Mouse (Mus musculus) heart, embryonic 10.5 days (tissue): Measurements from ENCODE around the gene Corin. TPM values are rescaled to one million over a fixed set of nuclear protein-coding genes. Genes with fewer than 3 reads are reported as not detected.

ENCODE experiments used
- DNase-seq: peaks from one replicate; pipeline ENCODE4 v3.0.0-alpha.2; 2017; ENCODE audit warnings: low spot score
- H3K27ac ChIP-seq: fragments of 300-500 bp; sonication (generic); 2 replicates; pipeline ENCODE4 v1.5.1; 2016; ENCODE audit warnings: mild to moderate bottlenecking
- H3K27me3 ChIP-seq: fragments of 300-500 bp; sonication (generic); 2 replicates; pipeline ENCODE4 v1.6.1; 2016; ENCODE audit warnings: mild to moderate bottlenecking; ENCODE audit not compliant: poor library complexity, insufficient read depth, severe bottlenecking
- H3K36me3 ChIP-seq: fragments of 300-500 bp; sonication (generic); 2 replicates; pipeline ENCODE4 v1.6.1; 2016; ENCODE audit warnings: mild to moderate bottlenecking, moderate library complexity
- H3K4me1 ChIP-seq: fragments of 300-500 bp; sonication (generic); 2 replicates; pipeline ENCODE4 v1.6.1; 2016; ENCODE audit warnings: mild to moderate bottlenecking
- H3K4me3 ChIP-seq: fragments of 300-500 bp; sonication (generic); 2 replicates; pipeline ENCODE4 v1.5.1; 2016; ENCODE audit warnings: mild to moderate bottlenecking, moderate library complexity
- H3K9me3 ChIP-seq: fragments of 300-500 bp; sonication (generic); 2 replicates; pipeline ENCODE4 v1.6.1; 2016; ENCODE audit warnings: mild to moderate bottlenecking, moderate library complexity
- WGBS: fragments of 180-500 bp; shearing (Covaris S2); methylation state at CpG from one replicate; pipeline ENCODE4 v1.1.7; 2016; 5-methylcytosine and 5-hydroxymethylcytosine counted together
- polyA plus RNA-seq: library from polyadenylated mRNA; unstranded; fragments of >200 nt; fragmentation: Nextera tagmentation; extraction: Ambion mirVana; gene quantifications from 2 replicates; pipeline ENCODE4 v1.2.1, GENCODE M21; 2016

Gene Corin
- polyA plus RNA-seq, 1 experiment from 2014 or later = 13.7 TPM

DNA sequence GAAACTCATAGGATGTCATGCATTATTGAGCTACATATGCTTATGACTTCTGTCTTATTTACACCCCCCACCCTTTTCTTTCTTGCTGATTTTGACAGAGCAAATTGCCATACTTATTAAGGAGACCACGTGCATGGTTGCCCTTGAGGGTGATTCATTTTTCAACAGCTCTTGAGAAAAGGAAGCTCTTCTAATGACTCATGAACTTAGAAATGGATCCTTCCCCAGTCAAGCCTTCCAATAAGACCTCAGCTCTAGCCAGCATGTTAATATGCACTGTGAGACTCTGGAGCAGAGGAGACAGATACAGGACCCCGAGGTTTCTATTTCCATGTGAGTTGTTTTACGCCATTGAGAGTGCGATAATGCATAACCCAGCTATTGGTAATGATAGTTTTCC lies 76.7 kb downstream of the Corin start:
- no peak overlapping the region for H3K4me3 ChIP-seq
- no peaks in the 10 kb centered on the region for H3K36me3 ChIP-seq
- DNase-seq = no peak
- WGBS = 90% methylated on average over 4 of the region's 4 CpGs
- no peak overlapping the region for H3K27ac ChIP-seq
- H3K27me3 ChIP-seq = no peaks in the 10 kb centered on the region
- H3K9me3 ChIP-seq = no peaks in the 10 kb centered on the region
- peaks cover 4% of the 10 kb centered on the region for H3K4me1 ChIP-seq

DNA sequence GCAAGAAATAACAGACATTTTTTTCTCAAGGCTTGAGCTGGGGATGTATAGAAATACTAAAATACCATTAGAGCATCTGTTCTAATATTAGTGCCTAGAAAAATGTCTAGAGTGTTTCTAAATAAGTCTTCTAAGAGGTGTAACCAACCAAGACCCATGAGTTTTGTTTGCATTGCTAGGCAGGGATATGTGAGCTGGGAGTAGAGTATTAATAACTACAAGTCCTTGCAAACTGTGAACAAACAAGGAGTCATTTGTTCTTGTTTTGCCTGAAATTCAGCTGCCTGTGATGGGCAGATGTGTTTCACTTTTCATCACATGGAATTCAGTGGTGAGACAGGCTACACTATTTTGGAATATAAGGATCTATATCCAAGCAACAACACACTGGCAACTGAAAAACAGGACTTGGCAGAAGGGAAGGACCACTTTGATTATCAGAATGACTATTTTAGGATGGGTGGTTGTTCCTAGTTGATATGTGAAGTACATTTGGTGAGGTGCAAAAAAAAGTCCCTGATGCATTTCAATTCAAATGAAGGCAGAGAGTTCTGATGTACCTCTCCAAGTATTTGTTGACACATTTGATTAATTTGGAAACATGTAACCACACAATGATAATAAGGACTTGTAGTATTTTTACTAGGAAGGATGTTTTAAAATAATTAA lies 78.8 kb downstream of the Corin start:
- no peak for DNase-seq
- H3K4me1 ChIP-seq = no peaks in the 10 kb centered on the region; the same call in 1 of the 2 replicates
- 0 out of 2 replicates have a peak overlapping the region, but pooled peaks have one; percentile 10 for H3K27ac ChIP-seq
- no peaks in the 10 kb centered on the region for H3K27me3 ChIP-seq
- H3K9me3 ChIP-seq = no peaks in the 10 kb centered on the region
- H3K36me3 ChIP-seq = no peaks in the 10 kb centered on the region
- no peak overlapping the region for H3K4me3 ChIP-seq

DNA sequence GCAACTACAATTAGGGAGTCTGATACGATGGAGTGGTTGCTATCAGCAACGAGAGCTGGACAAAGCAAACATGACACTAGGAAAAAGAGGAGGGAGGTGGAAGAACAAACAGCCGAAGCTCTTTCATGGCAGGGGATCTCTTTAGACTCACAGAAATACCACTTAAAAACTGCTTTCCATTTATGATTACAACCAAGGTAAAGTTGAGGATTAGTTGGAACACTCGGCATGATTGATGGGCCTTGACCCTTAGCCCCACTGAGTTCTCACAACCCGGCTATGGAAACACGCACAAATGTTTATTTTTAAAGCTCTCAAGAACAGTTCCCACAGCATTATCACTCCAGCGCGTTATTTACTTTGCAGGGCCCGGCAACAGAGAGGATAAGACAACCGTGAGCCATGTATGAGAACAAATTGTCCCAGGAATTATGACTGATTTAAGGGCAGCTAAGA lies 92.4 kb downstream of the Corin start:
- no peak for DNase-seq
- H3K9me3 ChIP-seq = no peaks in the 10 kb centered on the region
- peaks cover 2% of the 10 kb centered on the region; the same call in 1 of the 2 replicates for H3K36me3 ChIP-seq
- 11% methylated on average over 10 of the region's 10 CpGs for WGBS
- peaks cover 13% of the 10 kb centered on the region; the same call in 1 of the 2 replicates for H3K4me1 ChIP-seq
- H3K27me3 ChIP-seq = no peaks in the 10 kb centered on the region
- peak overlapping the region; percentile 12; the same call in 1 of the 2 replicates for H3K4me3 ChIP-seq
- H3K27ac ChIP-seq = peak overlapping the region; percentile 71

DNA sequence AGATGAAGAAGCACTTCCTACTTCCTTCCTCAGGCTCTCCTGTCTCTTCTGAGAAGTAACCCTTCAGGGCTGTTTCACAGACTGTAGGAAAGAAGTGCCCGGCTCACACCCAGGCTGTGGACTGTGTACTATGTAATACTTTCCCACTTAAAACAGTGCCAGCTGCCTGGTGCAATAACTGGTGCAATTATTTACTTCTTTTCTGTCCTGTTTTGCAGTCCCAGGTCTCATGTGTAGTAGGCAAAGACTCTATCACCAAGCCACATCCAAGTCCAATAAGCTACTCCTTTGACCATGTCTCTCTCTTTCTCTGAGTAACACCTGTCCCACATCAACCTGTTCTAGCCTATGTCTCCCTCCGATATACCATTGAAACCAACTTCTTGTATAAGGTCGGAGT lies 93.4 kb downstream of the Corin start:
- H3K27ac ChIP-seq = peak overlapping the region; percentile 30; the same call in 1 of the 2 replicates
- 89% methylated on average over 3 of the region's 3 CpGs for whole genome bisulfite sequencing
- no peaks in the 10 kb centered on the region for H3K27me3 ChIP-seq

DNA sequence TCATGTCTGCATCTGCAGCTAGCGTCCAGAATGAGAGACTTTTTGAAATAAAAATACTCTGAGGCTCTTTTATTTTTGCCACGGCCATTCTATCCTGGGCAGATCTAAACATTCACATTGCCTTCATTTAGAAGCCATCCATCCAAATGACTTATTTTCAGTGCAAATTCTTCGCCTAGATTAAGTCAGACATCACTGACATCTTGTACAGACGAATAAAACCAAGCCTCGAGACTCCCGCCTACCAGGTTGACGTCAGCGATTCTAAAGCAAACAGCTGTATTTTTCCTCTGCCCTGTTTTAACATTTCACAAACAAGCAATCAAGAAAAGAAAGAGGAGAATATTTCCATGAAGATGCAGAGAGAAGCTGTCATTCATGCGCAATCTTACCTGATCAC lies 100.9 kb downstream of the Corin start:
- no peaks in the 10 kb centered on the region; the same call in 1 of the 2 replicates for H3K36me3 ChIP-seq
- no peak for DNase-seq
- H3K4me1 ChIP-seq = peaks cover 14% of the 10 kb centered on the region; the same call in 1 of the 2 replicates
- H3K9me3 ChIP-seq = no peaks in the 10 kb centered on the region
- WGBS = 86% methylated on average over 9 of the region's 9 CpGs
- H3K27ac ChIP-seq = no peak overlapping the region
- H3K27me3 ChIP-seq = no peaks in the 10 kb centered on the region
- H3K4me3 ChIP-seq = no peak overlapping the region

More for the DNA sequence above, 93.4 kb downstream of the Corin start:
- Histone ChIP-seq H3K4me1 (peaks cover 13% of the 10 kb centered on the region; the same call in 1 of the 2 replicates), H3K9me3 (no peaks in the 10 kb centered on the region), H3K4me3 (no peak overlapping the region), H3K36me3 (no peaks in the 10 kb centered on the region; the same call in 1 of the 2 replicates)
- no peak for DNase-seq

DNA sequence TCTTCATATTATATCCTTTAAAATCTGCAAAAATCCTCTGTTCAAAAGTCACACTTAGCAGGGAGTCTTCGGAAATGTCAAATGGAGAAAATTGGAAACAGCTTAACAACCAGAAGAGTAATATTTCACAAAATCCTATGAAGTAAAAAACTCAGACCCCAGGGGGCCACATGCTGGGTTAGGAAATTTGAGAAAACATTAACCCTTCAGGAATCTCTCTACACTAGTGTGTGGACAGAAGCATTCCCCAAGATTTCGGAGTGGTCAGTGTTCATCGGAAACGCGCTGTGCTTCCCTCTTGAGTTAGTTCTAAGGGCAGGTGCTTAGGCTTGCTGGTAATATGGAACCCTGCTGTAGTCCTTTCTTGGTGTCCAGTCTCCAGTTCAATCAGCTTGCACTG lies 101.4 kb downstream of the Corin start:
- H3K4me1 ChIP-seq = peaks cover 14% of the 10 kb centered on the region; the same call in 1 of the 2 replicates
- DNase-seq = no peak
- no peaks in the 10 kb centered on the region for H3K27me3 ChIP-seq
- 87% methylated on average over 5 of the region's 5 CpGs for WGBS
- H3K36me3 ChIP-seq = no peaks in the 10 kb centered on the region; the same call in 1 of the 2 replicates
- H3K4me3 ChIP-seq = no peak overlapping the region
- no peaks in the 10 kb centered on the region for H3K9me3 ChIP-seq
- H3K27ac ChIP-seq = no peak overlapping the region

DNA sequence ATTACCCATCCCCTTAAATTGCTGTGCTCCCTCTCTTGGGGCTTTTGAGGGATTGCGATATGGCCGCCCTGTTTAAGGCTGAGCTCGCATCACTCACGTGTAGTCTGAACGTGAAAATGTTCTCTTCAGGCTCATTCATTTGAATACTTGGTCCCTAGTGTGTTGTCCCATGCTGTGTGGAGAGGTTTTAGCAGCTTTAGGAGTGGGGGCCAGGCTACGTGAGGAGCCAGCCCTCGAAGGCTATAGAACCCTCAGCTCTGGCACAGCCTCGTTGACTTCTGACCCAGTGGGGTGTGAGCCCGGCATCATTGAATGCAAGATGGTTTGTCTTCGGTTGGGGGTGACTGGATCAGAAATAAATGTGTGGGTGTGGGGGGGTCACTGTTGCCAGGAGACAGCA lies 102.5 kb downstream of the Corin start:
- Histone ChIP-seq H3K4me1 (peaks cover 18% of the 10 kb centered on the region), H3K27ac (no peak overlapping the region), H3K27me3 (no peaks in the 10 kb centered on the region), H3K9me3 (no peaks in the 10 kb centered on the region), H3K36me3 (no peaks in the 10 kb centered on the region), H3K4me3 (no peak overlapping the region)
- 84% methylated on average over 10 of the region's 10 CpGs for WGBS
- DNase-seq = no peak

DNA sequence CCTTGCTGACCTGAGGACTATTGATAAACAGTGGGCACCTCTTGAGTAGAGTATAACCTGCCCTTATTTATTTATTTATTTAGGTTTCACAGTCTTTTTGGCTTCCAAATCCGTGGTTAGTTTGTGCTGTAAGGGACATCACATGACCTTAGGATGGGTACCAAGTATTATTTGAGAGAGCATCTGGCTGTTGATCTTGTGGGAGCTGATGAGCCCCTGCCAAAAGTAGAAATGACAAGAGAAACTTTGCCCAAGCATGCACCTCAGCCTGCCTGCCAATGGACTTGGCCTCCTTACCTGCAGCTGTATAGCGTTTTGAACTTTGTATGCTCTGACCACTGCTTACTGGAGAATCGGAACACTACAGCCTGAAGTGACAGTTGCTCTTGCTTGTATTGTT lies 103.0 kb downstream of the Corin start:
- no peaks in the 10 kb centered on the region for H3K36me3 ChIP-seq
- DNase-seq = no peak
- H3K4me3 ChIP-seq = no peak overlapping the region
- H3K9me3 ChIP-seq = no peaks in the 10 kb centered on the region
- no peak overlapping the region for H3K27ac ChIP-seq
- no peaks in the 10 kb centered on the region for H3K27me3 ChIP-seq
- WGBS = 86% methylated on average over 3 of the region's 3 CpGs
- peaks cover 23% of the 10 kb centered on the region for H3K4me1 ChIP-seq

DNA sequence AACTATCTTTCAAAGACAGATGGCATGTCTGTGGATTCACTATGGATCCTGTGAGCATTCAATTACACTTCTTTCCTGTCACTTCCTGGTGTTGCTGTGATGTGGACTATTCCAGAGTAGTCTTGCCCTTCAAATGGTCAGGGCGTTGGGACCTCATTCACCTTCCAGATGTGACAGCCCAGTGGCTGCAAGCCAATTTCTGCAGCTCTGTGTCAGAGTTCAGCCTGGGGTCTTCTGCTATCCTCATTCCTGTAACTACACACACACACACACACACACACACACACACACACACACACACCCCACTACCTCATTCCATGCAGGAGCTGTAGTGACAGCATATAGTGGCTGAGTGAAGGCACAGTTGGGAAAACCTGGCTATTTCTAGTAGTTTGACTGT lies 122.1 kb downstream of the Corin start:
- Histone ChIP-seq H3K4me3 (no peak overlapping the region), H3K9me3 (no peaks in the 10 kb centered on the region), H3K27ac (no peak overlapping the region), H3K4me1 (peaks cover 25% of the 10 kb centered on the region; the same call in 1 of the 2 replicates), H3K27me3 (no peaks in the 10 kb centered on the region), H3K36me3 (no peaks in the 10 kb centered on the region)
- 32% methylated on average over 1 of the region's 1 CpGs for WGBS
- peak; percentile 91 for DNase-seq

DNA sequence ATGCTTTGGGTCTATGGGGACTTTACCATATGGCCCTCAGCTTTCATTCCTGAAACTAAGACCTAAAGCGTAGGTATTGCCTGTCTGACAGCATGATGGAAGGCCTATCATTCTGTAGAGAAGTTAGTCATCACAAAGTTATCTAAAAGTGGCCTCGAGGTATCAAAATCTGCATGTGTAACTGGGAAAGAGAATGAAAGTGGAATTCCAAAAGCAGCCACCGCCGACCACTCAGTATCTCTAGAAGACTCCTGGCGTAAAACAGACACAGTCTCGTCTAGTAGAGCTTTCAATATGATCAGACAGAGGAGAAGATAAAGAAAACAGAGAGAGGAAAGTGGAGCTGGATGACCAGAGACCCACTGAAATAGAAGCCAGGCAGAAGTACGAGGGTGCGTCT lies 123.7 kb downstream of the Corin start:
- no peak for DNase-seq
- Histone ChIP-seq H3K36me3 (no peaks in the 10 kb centered on the region), H3K27me3 (no peaks in the 10 kb centered on the region), H3K27ac (peak overlapping the region; percentile 47; the same call in 1 of the 2 replicates), H3K4me1 (peaks cover 30% of the 10 kb centered on the region; the same call in 1 of the 2 replicates), H3K9me3 (no peaks in the 10 kb centered on the region), H3K4me3 (peak overlapping the region; percentile 12; the same call in 1 of the 2 replicates)
- WGBS = 29% methylated on average over 8 of the region's 8 CpGs

DNA sequence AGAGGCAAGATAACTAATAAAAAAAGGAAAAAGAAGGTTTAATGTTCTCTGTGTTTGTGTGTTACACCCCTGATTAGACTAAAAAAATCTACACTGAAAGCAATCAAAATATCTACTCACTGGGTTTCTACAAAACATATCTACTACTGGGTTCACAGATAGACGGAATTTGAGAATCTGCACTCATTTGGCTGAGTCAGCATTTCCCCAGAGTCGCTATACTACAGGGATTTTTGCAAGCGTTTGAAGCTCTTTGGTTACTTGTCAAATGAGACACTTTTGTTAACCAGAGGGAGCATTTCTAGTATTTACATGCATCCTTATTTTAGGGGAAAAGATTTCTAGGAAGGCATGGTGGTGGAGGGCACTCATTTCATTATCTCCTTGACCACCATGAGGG lies 136.3 kb downstream of the Corin start:
- Histone ChIP-seq H3K27ac (no peak overlapping the region), H3K4me1 (no peaks in the 10 kb centered on the region), H3K9me3 (no peaks in the 10 kb centered on the region), H3K27me3 (no peaks in the 10 kb centered on the region), H3K36me3 (no peaks in the 10 kb centered on the region), H3K4me3 (no peak overlapping the region)
- DNase-seq = no peak
- WGBS = 87% methylated on average over 3 of the region's 3 CpGs

DNA sequence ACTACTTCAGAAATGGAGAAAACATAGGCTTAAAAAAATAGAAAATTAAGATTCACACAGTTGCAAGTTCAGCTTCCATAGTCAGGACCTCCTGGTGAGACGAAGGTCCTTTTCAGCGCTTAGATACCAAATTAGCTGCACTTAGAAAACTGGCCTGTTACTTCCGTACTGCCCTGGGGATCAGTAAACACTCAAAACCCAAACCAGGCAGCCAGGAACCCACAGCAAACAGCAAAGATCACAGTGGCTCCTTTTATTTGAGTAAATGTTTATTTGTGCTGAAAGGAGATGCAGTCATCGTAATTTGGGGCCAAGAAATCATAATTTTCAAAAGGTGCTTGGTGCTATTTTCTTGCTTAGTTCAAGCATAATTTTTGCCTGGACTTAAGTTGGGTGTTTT lies 138.5 kb downstream of the Corin start:
- Histone ChIP-seq H3K36me3 (no peaks in the 10 kb centered on the region), H3K27ac (no peak overlapping the region), H3K27me3 (no peaks in the 10 kb centered on the region), H3K4me3 (no peak overlapping the region), H3K9me3 (no peaks in the 10 kb centered on the region), H3K4me1 (no peaks in the 10 kb centered on the region)
- WGBS = 66% methylated on average over 4 of the region's 4 CpGs
- DNase-seq = no peak

DNA sequence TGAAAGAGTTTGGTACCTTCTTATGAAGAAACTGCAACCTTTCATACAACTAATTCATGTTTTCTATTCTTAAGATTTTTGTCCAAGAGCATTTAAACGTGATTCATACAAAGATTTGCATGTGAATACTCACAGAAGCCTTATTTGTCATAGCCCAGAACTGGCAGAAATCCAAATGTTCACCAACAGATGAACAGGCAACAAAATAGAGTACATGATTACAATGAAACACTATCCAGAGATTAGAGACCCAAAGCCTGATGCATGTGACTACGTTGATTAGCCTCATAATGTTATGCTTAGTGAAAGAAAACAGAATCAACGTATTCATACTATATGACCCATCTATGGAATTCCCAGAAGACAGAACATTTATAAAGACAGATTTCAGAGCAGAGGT lies 140.4 kb downstream of the Corin start:
- Histone ChIP-seq H3K4me1 (no peaks in the 10 kb centered on the region), H3K9me3 (no peaks in the 10 kb centered on the region), H3K27me3 (no peaks in the 10 kb centered on the region), H3K4me3 (no peak overlapping the region), H3K36me3 (no peaks in the 10 kb centered on the region), H3K27ac (no peak overlapping the region)
- 75% methylated on average over 3 of the region's 3 CpGs for WGBS
- no peak for DNase-seq
